In genomic region chr10:127945432-127946064, GRCm38 (mm10) we compare ENCODE assay signal across 7 mouse cellular contexts. TPM values are rescaled to one million over a fixed set of nuclear protein-coding genes. Genes with fewer than 3 reads are reported as not detected.
DNase-seq lines count a peak whose midpoint lies in the region; ATAC-seq and TF ChIP-seq lines count a peak whose summit lies in the region.

No protein-coding gene starts in this region.

- peak; percentile 100 for ATAC-seq in common myeloid progenitor, adult 5-6 weeks (replicated peaks; ENCODE audit: low read depth, poor library complexity, severe bottlenecking)
- peak; percentile 97 for ATAC-seq in granulocyte monocyte progenitor cell, adult 5-6 weeks (replicated peaks; ENCODE audit: poor library complexity, severe bottlenecking)
- ATAC-seq in kidney, embryonic 16.5 days (ENCODE audit: low FRiP score, low TSS enrichment): peak; percentile 63
- ATAC-seq in liver, embryonic 15.5 days (ENCODE audit: insufficient read depth): peak; percentile 72

- peak; percentile 82 to 95 for TF ChIP-seq CTCF in CH12.LX (conservative IDR thresholded peaks at IDR 0.05 in 1 of 2, IDR thresholded peaks at IDR 0.05 in 1 of 2; ENCODE audit: low read depth in 2 of 2, low read length in 2 of 2)

- no peak for TF ChIP-seq POLR2A in CH12.LX (IDR thresholded peaks at IDR 0.05; ENCODE audit: low read depth, low read length)

- H3K4me2 ChIP-seq in CH12.LX (ENCODE audit: insufficient read depth, low read depth, poor library complexity, severe bottlenecking): no peak overlapping the region
- H3K4me2 ChIP-seq in kidney, embryonic 16.5 days (replicated peaks; ENCODE audit: low read depth, low read length): no peak overlapping the region
- H3K4me2 ChIP-seq in liver, embryonic 15.5 days: no peak overlapping the region

- DNase-seq in CH12.LX (ENCODE audit: extremely low read depth) (peak; percentile 77), NIH3T3 (ENCODE audit: low read depth) (peak; percentile 78)
- DNase-seq in right cerebral cortex, postnatal 10 days (ENCODE audit: low spot score in 2 of 2): peak; percentile 46 to 50

- TF ChIP-seq RAD21 in CH12.LX (IDR thresholded peaks at IDR 0.05; ENCODE audit: low read depth, low read length): peak; percentile 86

- no peaks in the 10 kb centered on the region for H3K79me2 ChIP-seq in CH12.LX (replicated peaks; ENCODE audit: control insufficient read depth, extremely low read depth, insufficient read depth, poor library complexity, severe bottlenecking)

- in situ Hi-C loops in CH12.LX (cut with MboI; ENCODE audit: low pct_ligation_motif_present, low pct_unique_long_range_greater_than_20kb, low sequenced_read_pairs): loop anchor here (5.0 to 25.0 kb wide), 3 partner anchors 62 to 242 kb away; partner anchors contain the start of genes Gls2, Hsd17b6, Rbms2 and Zbtb39

- peaks cover 5% of the 10 kb centered on the region for H3K27me3 ChIP-seq in CH12.LX (replicated peaks)
- H3K27me3 ChIP-seq in kidney, embryonic 16.5 days (ENCODE audit: insufficient read depth, low read length): no peaks in the 10 kb centered on the region
- H3K27me3 ChIP-seq in liver, embryonic 15.5 days: no peaks in the 10 kb centered on the region

- no peak overlapping the region for H3K4me3 ChIP-seq in CH12.LX (replicated peaks in 1 of 3; ENCODE audit: low read depth in 2 of 3, low read length in 2 of 3, poor library complexity in 1 of 3)
- H3K4me3 ChIP-seq in kidney, embryonic 16.5 days (ENCODE audit: low read length): no peak overlapping the region
- H3K4me3 ChIP-seq in liver, embryonic 15.5 days (replicated peaks): no peak overlapping the region

- WGBS in kidney, embryonic 16.5 days: 24% methylated on average over 5 of the region's 5 CpGs
- 14% methylated on average over 5 of the region's 5 CpGs for WGBS in liver, embryonic 15.5 days (ENCODE audit: insufficient replicate concordance)

- H3K4me1 ChIP-seq in CH12.LX (ENCODE audit: control insufficient read depth in 1 of 2, insufficient read depth in 2 of 2): peaks cover 4 to 6% of the 10 kb centered on the region in 2 experiments; a peak in 3 of 4 replicates
- no peaks in the 10 kb centered on the region for H3K4me1 ChIP-seq in kidney, embryonic 16.5 days (ENCODE audit: insufficient read depth, low read length)
- H3K4me1 ChIP-seq in liver, embryonic 15.5 days (replicated peaks): peaks cover 1% of the 10 kb centered on the region; the same call in 1 of the 2 replicates

- H3K27ac ChIP-seq in CH12.LX (ENCODE audit: insufficient read depth, low read depth): no peak overlapping the region
- no peak overlapping the region for H3K27ac ChIP-seq in kidney, embryonic 16.5 days (ENCODE audit: low read length)
- no peak overlapping the region for H3K27ac ChIP-seq in liver, embryonic 15.5 days (replicated peaks)

- no peak overlapping the region for H3K9ac ChIP-seq in CH12.LX (ENCODE audit: insufficient read depth, low read depth)
- no peak overlapping the region for H3K9ac ChIP-seq in kidney, embryonic 16.5 days (replicated peaks; ENCODE audit: low read length)
- no peak overlapping the region for H3K9ac ChIP-seq in liver, embryonic 15.5 days

- no peak for TF ChIP-seq EP300 in CH12.LX (IDR thresholded peaks at IDR 0.05; ENCODE audit: low read length)

- H3K9me3 ChIP-seq in CH12.LX (replicated peaks; ENCODE audit: low read length): no peaks in the 10 kb centered on the region
- H3K9me3 ChIP-seq in kidney, embryonic 16.5 days (ENCODE audit: low read length): no peaks in the 10 kb centered on the region
- H3K9me3 ChIP-seq in liver, embryonic 15.5 days (replicated peaks): no peaks in the 10 kb centered on the region

- no peaks in the 10 kb centered on the region for H3K36me3 ChIP-seq in CH12.LX (replicated peaks in 1 of 2; ENCODE audit: control insufficient read depth in 1 of 2, insufficient read depth in 1 of 2, low read length in 1 of 2)
- H3K36me3 ChIP-seq in kidney, embryonic 16.5 days (ENCODE audit: insufficient read depth, low read length): no peaks in the 10 kb centered on the region
- no peaks in the 10 kb centered on the region for H3K36me3 ChIP-seq in liver, embryonic 15.5 days (replicated peaks)

- dilution Hi-C loops in CH12.LX (cut with MboI; ENCODE audit: extremely low pct_ligation_motif_present, extremely low pct_unique_long_range_greater_than_20kb, low sequenced_read_pairs): no loop called here

TF ChIP-seq in CH12.LX, 34 proteins besides CTCF, POLR2A, EP300 and RAD21:
- TF ChIP-seq MXI1 (IDR thresholded peaks at IDR 0.05; ENCODE audit: low read depth, low read length) (no peak), USF2 (conservative IDR thresholded peaks at IDR 0.05; ENCODE audit: low read depth, low read length) (no peak), HCFC1 (IDR thresholded peaks at IDR 0.05; ENCODE audit: low read depth, low read length) (no peak), UBTF (IDR thresholded peaks at IDR 0.05; ENCODE audit: low read depth, low read length) (no peak), GABPA (IDR thresholded peaks at IDR 0.05; ENCODE audit: insufficient replicate concordance, low read depth, low read length) (no peak), POLR2AphosphoS2 (IDR thresholded peaks at IDR 0.05; ENCODE audit: low read depth, low read length) (no peak), MAFK (IDR thresholded peaks at IDR 0.05; ENCODE audit: insufficient replicate concordance, low read length) (peak; percentile 91), MEF2A (IDR thresholded peaks at IDR 0.05; ENCODE audit: borderline replicate concordance, low read depth, low read length) (no peak), SIN3A (IDR thresholded peaks at IDR 0.05; ENCODE audit: low read length) (no peak), MAX (IDR thresholded peaks at IDR 0.05; ENCODE audit: low read length) (no peak), JUN (IDR thresholded peaks at IDR 0.05; ENCODE audit: insufficient read depth, low read depth, low read length) (no peak), BHLHE40 (IDR thresholded peaks at IDR 0.05; ENCODE audit: low read depth, low read length) (peak; percentile 95), KAT2A (IDR thresholded peaks at IDR 0.05; ENCODE audit: insufficient replicate concordance, low read length) (no peak), ZNF384 (IDR thresholded peaks at IDR 0.05; ENCODE audit: low read depth, low read length) (no peak), ELF1 (IDR thresholded peaks at IDR 0.05; ENCODE audit: low read depth, low read length) (no peak), TBP (conservative IDR thresholded peaks at IDR 0.05; ENCODE audit: low read depth, low read length) (no peak), MYC (IDR thresholded peaks at IDR 0.05; ENCODE audit: low read depth, low read length) (no peak), ZMIZ1 (IDR thresholded peaks at IDR 0.05; ENCODE audit: low read depth, low read length) (no peak), CHD2 (IDR thresholded peaks at IDR 0.05; ENCODE audit: low read length) (no peak), PAX5 (IDR thresholded peaks at IDR 0.05; ENCODE audit: low read length) (no peak), JUND (conservative IDR thresholded peaks at IDR 0.05; ENCODE audit: low read depth, low read length) (no peak), ZKSCAN1 (IDR thresholded peaks at IDR 0.05; ENCODE audit: borderline replicate concordance, low read depth, low read length) (no peak), RCOR1 (conservative IDR thresholded peaks at IDR 0.05; ENCODE audit: low read depth, low read length) (no peak), MAZ (IDR thresholded peaks at IDR 0.05; ENCODE audit: low read depth, low read length) (no peak), CHD1 (IDR thresholded peaks at IDR 0.05; ENCODE audit: low read depth, low read length) (no peak), ZC3H11A (IDR thresholded peaks at IDR 0.05; ENCODE audit: low read depth, low read length) (peak; percentile 23; the same call in 1 of the 2 replicates), E2F4 (IDR thresholded peaks at IDR 0.05; ENCODE audit: insufficient replicate concordance, low read depth, low read length) (no peak), USF1 (IDR thresholded peaks at IDR 0.05; ENCODE audit: low read depth, low read length) (no peak), ETS1 (conservative IDR thresholded peaks at IDR 0.05; ENCODE audit: low read depth, low read length) (0 out of 2 replicates have a peak, but pooled peaks have one; percentile 17), TCF12 (IDR thresholded peaks at IDR 0.05; ENCODE audit: low read depth, low read length) (0 out of 2 replicates have a peak, but pooled peaks have one; percentile 37), SMC3 (IDR thresholded peaks at IDR 0.05; ENCODE audit: low read depth, low read length) (peak; percentile 92), NELFE (IDR thresholded peaks at IDR 0.05; ENCODE audit: low read depth, low read length) (peak; percentile 38; the same call in 1 of the 2 replicates), IRF4 (IDR thresholded peaks at IDR 0.05; ENCODE audit: low read depth, low read length) (0 out of 2 replicates have a peak, but pooled peaks have one; percentile 30), NRF1 (IDR thresholded peaks at IDR 0.05; ENCODE audit: low read depth, low read length) (no peak)

RNA-seq across cellular contexts. Expression of gene Sdr9c7, which starts 47.2 kb away (rescaled TPM):
- total RNA-seq in CH12.LX (2012; rRNA removed) (not detected in 2 replicates), CH12.LX (2014; rRNA removed) (not detected in 2 replicates)
- polyA plus RNA-seq in CH12.LX (2012; ENCODE audit: insufficient read length, low read depth): not detected in 2 replicates
- not detected in 2 replicates for total RNA-seq in common myeloid progenitor, adult 5-6 weeks (2017)
- not detected in 2 replicates for total RNA-seq in granulocyte monocyte progenitor cell, adult 5-6 weeks (2014; fragmentation: Nextera tagmentation)
- not detected in 2 replicates for total RNA-seq in granulocyte monocyte progenitor cell, adult 5-6 weeks (2017)
- not detected in 2 replicates for polyA plus RNA-seq in kidney, embryonic 16.5 days (2015; fragmentation: Nextera tagmentation; extraction: Ambion mirVana)
- polyA plus RNA-seq in liver, embryonic 15.5 days (2015; fragmentation: Nextera tagmentation; extraction: Ambion mirVana): not detected in 2 replicates

RNA-seq across cellular contexts. Expression of gene Rdh7, which starts 56.9 kb away (rescaled TPM):
- not detected in 2 replicates for total RNA-seq in CH12.LX (2012; rRNA removed)
- total RNA-seq in CH12.LX (2014; rRNA removed): not detected in 2 replicates
- polyA plus RNA-seq in CH12.LX (2012; ENCODE audit: insufficient read length, low read depth): not detected in 2 replicates
- total RNA-seq in common myeloid progenitor, adult 5-6 weeks (2017): not detected in 2 replicates
- total RNA-seq in granulocyte monocyte progenitor cell, adult 5-6 weeks (2014; fragmentation: Nextera tagmentation): not detected in 2 replicates
- total RNA-seq in granulocyte monocyte progenitor cell, adult 5-6 weeks (2017): not detected in 2 replicates
- not detected in 2 replicates for polyA plus RNA-seq in kidney, embryonic 16.5 days (2015; fragmentation: Nextera tagmentation; extraction: Ambion mirVana)
- 8.8 and 15.7 TPM in 2 replicates for polyA plus RNA-seq in liver, embryonic 15.5 days (2015; fragmentation: Nextera tagmentation; extraction: Ambion mirVana)
